Mouse (Mus musculus) CD4-positive, CD25-positive, alpha-beta regulatory T cell, adult 2 months (primary cell): ENCODE measurements around the gene Crp.

Experiments used
- DNase-seq: peaks from one replicate; pipeline ENCODE4 v3.0.0-alpha.2; 2012; ENCODE audit warnings: low read depth, low spot score

Gene Crp

GRCm38 (mm10) chr1:172697844-172698243 lies at the start of gene Crp:
Crp (plus strand) TSS chr1:172698055.
- no peak for DNase-seq

GRCm38 (mm10) chr1:172649396-172649795 lies 48.5 kb upstream of the Crp start:
- DNase-seq = no peak

GRCm38 (mm10) chr1:172650519-172651287 lies 47.2 kb upstream of the Crp start:
- DNase-seq = peak; percentile 37

GRCm38 (mm10) chr1:172651288-172651987 lies 46.4 kb upstream of the Crp start:
- DNase-seq = no peak

GRCm38 (mm10) chr1:172652040-172652662 lies 45.7 kb upstream of the Crp start:
- DNase-seq = no peak

- no peak for DNase-seq
Measured at GRCm38 (mm10) chr1:172653900-172654299, 44.0 kb upstream of the Crp start.

GRCm38 (mm10) chr1:172657266-172657665 lies 40.6 kb upstream of the Crp start:
- no peak for DNase-seq

- no peak for DNase-seq
Measured at GRCm38 (mm10) chr1:172659688-172660087, 38.2 kb upstream of the Crp start.

- no peak for DNase-seq
Measured at GRCm38 (mm10) chr1:172665457-172665856, 32.4 kb upstream of the Crp start.

- no peak for DNase-seq
Measured at GRCm38 (mm10) chr1:172667597-172667996, 30.3 kb upstream of the Crp start.

- DNase-seq = no peak
Measured at GRCm38 (mm10) chr1:172670716-172671115, 27.1 kb upstream of the Crp start.

- DNase-seq = no peak
Measured at GRCm38 (mm10) chr1:172680742-172681141, 17.1 kb upstream of the Crp start.

GRCm38 (mm10) chr1:172683551-172683950 lies 14.3 kb upstream of the Crp start:
- DNase-seq = no peak

GRCm38 (mm10) chr1:172683957-172684356 lies 13.9 kb upstream of the Crp start:
- DNase-seq = no peak

- no peak for DNase-seq
Measured at GRCm38 (mm10) chr1:172685178-172685577, 12.7 kb upstream of the Crp start.

- no peak for DNase-seq
Measured at GRCm38 (mm10) chr1:172697422-172697821, 433 bp upstream of the Crp start.

- DNase-seq = no peak
Measured at GRCm38 (mm10) chr1:172700814-172701213, 3.0 kb downstream of the Crp start.

- no peak for DNase-seq
Measured at GRCm38 (mm10) chr1:172701381-172701780, 3.5 kb downstream of the Crp start.

GRCm38 (mm10) chr1:172701901-172702300 lies 4.0 kb downstream of the Crp start:
- no peak for DNase-seq

GRCm38 (mm10) chr1:172704769-172705168 lies 6.9 kb downstream of the Crp start:
- no peak for DNase-seq

GRCm38 (mm10) chr1:172706243-172706642 lies 8.4 kb downstream of the Crp start:
- DNase-seq = no peak

- DNase-seq = no peak
Measured at GRCm38 (mm10) chr1:172709788-172710350, 12.0 kb downstream of the Crp start.
